Mouse (Mus musculus) heart, postnatal 14 days (tissue): ENCODE results near the gene Timm23. TPM values are rescaled to one million over a fixed set of nuclear protein-coding genes. Genes with fewer than 3 reads are reported as not detected.
"Not testable (repeated sequence)": the region's sequence is repeated elsewhere in the genome, so short reads cannot be mapped to it uniquely, and the experiment has no call there.

Experiments
- DNase-seq, 2 experiments: peaks; one replicate each; pipeline ENCODE4 v3.0.0; 2021 to 2022
- intact Hi-C: fragments of 180-260 bp; cut with DNase I; formaldehyde crosslinking; loops from one replicate; pipeline ENCODE4 v1.15.1; 2025
- long read RNA-seq, 2 experiments: library from polyadenylated mRNA; stranded (forward); transcript quantifications; one replicate each; pipeline ENCODE4 v2.0.0; 2021
- total RNA-seq, 2 experiments: library from RNA; stranded (reverse); gene quantifications; 2 replicates each; pipeline ENCODE4 v1.2.3; 2021

The Timm23 gene
- total RNA-seq, result 100 to 1,000 TPM; 163 to 177 TPM
- long read RNA-seq, experiment 1, transcript Timm23-201 (7 exons, 1,173 nt), result major isoform, 509 of 518 reads
- long read RNA-seq, experiment 1, partial matches to known transcripts, result 2 of 518 reads
- long read RNA-seq, experiment 1, other reads (novel, unspliced or antisense), result 7 of 518 reads
- long read RNA-seq, experiment 2, transcript Timm23-201 (7 exons, 1,173 nt), result major isoform, 372 of 381 reads
- long read RNA-seq, experiment 2, partial matches to known transcripts, result 1 of 381 reads
- long read RNA-seq, experiment 2, other reads (novel, unspliced or antisense), result 8 of 381 reads

GRCm38 (mm10) chr14:32201791-32202451 is at the start of gene Timm23, which contains the start of gene Parg:
TSS of gene Timm23 (minus strand) at chr14:32201898.
TSS of gene Parg (plus strand) at chr14:32201949.
- intact Hi-C loops, result no loop called here
- peak; percentile 87 to 91 for DNase-seq

- no peak for DNase-seq
- intact Hi-C loops, result no loop called here
Observed at GRCm38 (mm10) chr14:32249616-32250015, 47.9 kb upstream of the Timm23 start.

- DNase-seq, result no peak
- intact Hi-C loops, result no loop called here
Observed at GRCm38 (mm10) chr14:32246019-32246418, 44.3 kb upstream of the Timm23 start.

- intact Hi-C loops, result no loop called here
- DNase-seq, result no peak
Observed at GRCm38 (mm10) chr14:32242401-32242800, 40.7 kb upstream of the Timm23 start.

- peak; percentile 43 to 69 for DNase-seq
- intact Hi-C loops, result loop anchor here (2.0 kb wide), 1 partner anchor 244 kb away; no protein-coding TSS in a partner anchor
Observed at GRCm38 (mm10) chr14:32228996-32229395, 27.3 kb upstream of the Timm23 start.

- intact Hi-C loops, result loop anchor here (2.0 kb wide), 1 partner anchor 256 kb away; no protein-coding TSS in a partner anchor
- no peak for DNase-seq
Observed at GRCm38 (mm10) chr14:32226601-32227000, 24.9 kb upstream of the Timm23 start.

- intact Hi-C loops, result no loop called here
- DNase-seq, result no peak
Observed at GRCm38 (mm10) chr14:32201354-32201753, 344 bp downstream of the Timm23 start.

- DNase-seq, result not testable (repeated sequence)
- intact Hi-C loops, result loop anchor here (5.0 to 10.0 kb wide), 2 partner anchors 71 to 399 kb away; no protein-coding TSS in a partner anchor
Observed at GRCm38 (mm10) chr14:32193557-32193956, 8.1 kb downstream of the Timm23 start.

GRCm38 (mm10) chr14:32192437-32192836 is 9.3 kb downstream of the Timm23 start:
- peak; percentile 57 to 78 for DNase-seq
- intact Hi-C loops, result loop anchor here (5.0 to 10.0 kb wide), 2 partner anchors 70 to 398 kb away; no protein-coding TSS in a partner anchor

- DNase-seq, result no peak
- intact Hi-C loops, result loop anchor here (5.0 to 10.0 kb wide), 2 partner anchors 70 to 397 kb away; no protein-coding TSS in a partner anchor
Observed at GRCm38 (mm10) chr14:32191926-32192325, 9.8 kb downstream of the Timm23 start.

- intact Hi-C loops, result loop anchor here (5.0 to 10.0 kb wide), 2 partner anchors 69 to 396 kb away; no protein-coding TSS in a partner anchor
- DNase-seq, result no peak
Observed at GRCm38 (mm10) chr14:32190627-32191391, 10.9 kb downstream of the Timm23 start.

GRCm38 (mm10) chr14:32183846-32184245 is 17.9 kb downstream of the Timm23 start:
- DNase-seq, result no peak
- intact Hi-C loops, result no loop called here

GRCm38 (mm10) chr14:32180861-32181260 is 20.8 kb downstream of the Timm23 start:
- DNase-seq, result no peak
- intact Hi-C loops, result no loop called here

- DNase-seq, result no peak
- intact Hi-C loops, result no loop called here
Observed at GRCm38 (mm10) chr14:32179393-32180195, 22.1 kb downstream of the Timm23 start.

- intact Hi-C loops, DNase-seq: not testable (repeated sequence)
Observed at GRCm38 (mm10) chr14:32176590-32176989, 25.1 kb downstream of the Timm23 start.

- DNase-seq, result no peak
- intact Hi-C loops, result no loop called here
Observed at GRCm38 (mm10) chr14:32175310-32175709, 26.4 kb downstream of the Timm23 start.

GRCm38 (mm10) chr14:32170137-32170536 is 31.6 kb downstream of the Timm23 start:
- no peak for DNase-seq
- intact Hi-C loops, result no loop called here

GRCm38 (mm10) chr14:32168653-32169231 is 33.0 kb downstream of the Timm23 start:
- intact Hi-C loops, result no loop called here
- peak in 1 of 2 experiments; percentile 12 for DNase-seq

GRCm38 (mm10) chr14:32167326-32167725 is 34.4 kb downstream of the Timm23 start:
- DNase-seq, result no peak
- intact Hi-C loops, result no loop called here
